Mouse (Mus musculus) MEL (cell line): ENCODE data around the gene Dhrs1. TPM values are rescaled to one million over a fixed set of nuclear protein-coding genes. Genes with fewer than 3 reads are reported as not detected.

Experiments
- DNase-seq: peaks from one replicate; pipeline ENCODE4 v3.0.0; 2011; ENCODE audit warnings: low read depth, low spot score
- H3K27ac ChIP-seq: 2 replicates; pipeline ENCODE4 v1.5.1; 2012; ENCODE audit warnings: low read depth, mild to moderate bottlenecking, control low read depth, low read length, moderate library complexity; ENCODE audit not compliant: control insufficient read depth
- H3K27me3 ChIP-seq, 2 experiments: fragments of 150-350 bp in 1 of 2; sonication (generic) in 1 of 2; 2 replicates each; pipeline ENCODE4 v1.6.1; 2012; ENCODE audit warnings: low read length in 2 of 2, mild to moderate bottlenecking in 2 of 2, improper control_type of control experiment in 1 of 2, moderate library complexity in 1 of 2; ENCODE audit not compliant: insufficient read depth in 2 of 2, control insufficient read depth in 1 of 2
- H3K36me3 ChIP-seq, 2 experiments: 2 replicates each; pipeline ENCODE4 v1.6.1; 2012 to 2014; ENCODE audit warnings: low read length in 2 of 2, improper control_type of control experiment in 1 of 2, inconsistent platforms in 1 of 2, mild to moderate bottlenecking in 1 of 2; ENCODE audit not compliant: insufficient read depth in 2 of 2, control insufficient read depth in 1 of 2
- H3K4me1 ChIP-seq, 2 experiments: fragments of 150-350 bp in 1 of 2; sonication (generic) in 1 of 2; 2 replicates each; pipeline ENCODE4 v1.6.1; 2012; ENCODE audit warnings: low read length in 2 of 2, improper control_type of control experiment in 1 of 2, mild to moderate bottlenecking in 1 of 2; ENCODE audit not compliant: insufficient read depth in 2 of 2, control insufficient read depth in 1 of 2
- H3K4me3 ChIP-seq, 2 experiments: fragments of 150-350 bp in 1 of 2; sonication (generic) in 1 of 2; 2 replicates each; pipeline ENCODE4 v1.5.1; 2012; ENCODE audit warnings: low read depth in 2 of 2, low read length in 2 of 2, mild to moderate bottlenecking in 2 of 2, moderate library complexity in 2 of 2, control low read depth in 1 of 2, improper control_type of control experiment in 1 of 2; ENCODE audit not compliant: control insufficient read depth in 1 of 2, insufficient read depth in 1 of 2
- H3K79me2 ChIP-seq: 2 replicates; pipeline ENCODE4 v1.6.1; 2012; ENCODE audit warnings: mild to moderate bottlenecking, low read length, moderate library complexity; ENCODE audit not compliant: control insufficient read depth, poor library complexity, insufficient read depth
- H3K9ac ChIP-seq: 2 replicates; pipeline ENCODE4 v1.6.1; 2012; ENCODE audit warnings: low read depth, mild to moderate bottlenecking, control low read depth, low read length, moderate library complexity; ENCODE audit not compliant: control insufficient read depth, poor library complexity, severe bottlenecking
- H3K9me3 ChIP-seq: fragments of 150-350 bp; sonication (generic); replicated peaks from 2 replicates; pipeline ENCODE4 v1.6.1; 2012; ENCODE audit warnings: mild to moderate bottlenecking, low read length, improper control_type of control experiment, moderate library complexity; ENCODE audit not compliant: insufficient read depth
- CHD2 ChIP-seq: IDR thresholded peaks from 2 replicates; pipeline ENCODE4 v1.6.1; 2011; ENCODE audit warnings: low read length, improper control_type of control experiment
- CTCF ChIP-seq, 3 experiments: IDR thresholded peaks in 2 of 3; conservative IDR thresholded peaks in 1 of 3; 2 replicates each; pipeline ENCODE4 v1.5.1; 2011 to 2012; ENCODE audit warnings: low read length in 3 of 3, low read depth in 2 of 3, mild to moderate bottlenecking in 2 of 3, improper control_type of control experiment in 1 of 3, inconsistent platforms in 1 of 3, mixed read lengths in 1 of 3, moderate library complexity in 1 of 3; ENCODE audit not compliant: control insufficient read depth in 1 of 3, insufficient read depth in 1 of 3, poor library complexity in 1 of 3, severe bottlenecking in 1 of 3
- GABPA ChIP-seq: IDR thresholded peaks from 2 replicates; pipeline ENCODE4 v1.6.1; 2012; ENCODE audit warnings: low read depth, mild to moderate bottlenecking, inconsistent platforms, low read length, improper control_type of control experiment, moderate library complexity
- HCFC1 ChIP-seq: IDR thresholded peaks from 2 replicates; pipeline ENCODE4 v1.6.1; 2012; ENCODE audit warnings: low read depth, mild to moderate bottlenecking, inconsistent platforms, low read length, improper control_type of control experiment, moderate library complexity
- MAFK ChIP-seq: IDR thresholded peaks from 2 replicates; pipeline ENCODE4 v1.6.1; 2011; ENCODE audit warnings: low read depth, mild to moderate bottlenecking, low read length, improper control_type of control experiment, borderline replicate concordance
- MAX ChIP-seq: IDR thresholded peaks from 2 replicates; pipeline ENCODE4 v1.6.1; 2011; ENCODE audit warnings: low read length, improper control_type of control experiment
- NRF1 ChIP-seq: IDR thresholded peaks from 2 replicates; pipeline ENCODE4 v1.6.1; 2014; ENCODE audit warnings: low read depth, mild to moderate bottlenecking, inconsistent platforms, low read length, improper control_type of control experiment, moderate library complexity; ENCODE audit not compliant: poor library complexity, insufficient read depth, severe bottlenecking
- POLR2AphosphoS5 ChIP-seq: IDR thresholded peaks from 2 replicates; pipeline ENCODE4 v1.6.1; 2012; ENCODE audit warnings: low read depth, borderline replicate concordance, mild to moderate bottlenecking, inconsistent platforms, low read length, moderate library complexity, mixed read lengths
- RAD21 ChIP-seq: IDR thresholded peaks from 2 replicates; pipeline ENCODE4 v1.6.1; 2011; ENCODE audit warnings: mild to moderate bottlenecking, low read depth, low read length, improper control_type of control experiment
- RCOR1 ChIP-seq: IDR thresholded peaks from 2 replicates; pipeline ENCODE4 v1.6.1; 2012; ENCODE audit warnings: low read depth, mild to moderate bottlenecking, inconsistent platforms, low read length, improper control_type of control experiment
- SIN3A ChIP-seq: IDR thresholded peaks from 2 replicates; pipeline ENCODE4 v1.6.1; 2012; ENCODE audit warnings: low read length, improper control_type of control experiment, inconsistent platforms
- TAL1 ChIP-seq: IDR thresholded peaks from 2 replicates; pipeline ENCODE4 v1.6.1; 2012; ENCODE audit warnings: mild to moderate bottlenecking, inconsistent platforms, low read length, moderate library complexity, mixed read lengths
- UBTF ChIP-seq: IDR thresholded peaks from 2 replicates; pipeline ENCODE4 v1.6.1; 2012; ENCODE audit warnings: low read depth, mild to moderate bottlenecking, inconsistent platforms, low read length, improper control_type of control experiment, moderate library complexity, borderline replicate concordance; ENCODE audit not compliant: insufficient read depth
- ZC3H11A ChIP-seq: IDR thresholded peaks from 2 replicates; pipeline ENCODE4 v1.6.1; 2012; ENCODE audit warnings: low read depth, mild to moderate bottlenecking, inconsistent platforms, low read length, improper control_type of control experiment
- ZMIZ1 ChIP-seq: IDR thresholded peaks from 2 replicates; pipeline ENCODE4 v1.6.1; 2012; ENCODE audit warnings: low read depth, mild to moderate bottlenecking, inconsistent platforms, low read length, improper control_type of control experiment, moderate library complexity
- polyA plus RNA-seq, 2 experiments: library from polyadenylated mRNA; stranded (reverse) in 1 of 2; unstranded in 1 of 2; fragments of >175 nt in 1 of 2; fragments of >200 nt in 1 of 2; gene quantifications; 2 replicates each; pipeline versions ENCODE4 v1.2.1 to v1.2.4; 2012; ENCODE audit warnings: low replicate concordance in 2 of 2, low read depth in 1 of 2; ENCODE audit not compliant: insufficient read length in 2 of 2, insufficient read depth in 1 of 2, missing spikeins in 1 of 2
- total RNA-seq: library from RNA; depleted of rRNA; stranded (reverse); fragments of 300-350 nt; gene quantifications from 2 replicates; pipeline ENCODE4 v1.2.3, GENCODE M21; 2012

Dhrs1 gene
- total and polyA plus RNA-seq, 3 experiments = 20.0 to 48.8 TPM; not detected in 1

DNA sequence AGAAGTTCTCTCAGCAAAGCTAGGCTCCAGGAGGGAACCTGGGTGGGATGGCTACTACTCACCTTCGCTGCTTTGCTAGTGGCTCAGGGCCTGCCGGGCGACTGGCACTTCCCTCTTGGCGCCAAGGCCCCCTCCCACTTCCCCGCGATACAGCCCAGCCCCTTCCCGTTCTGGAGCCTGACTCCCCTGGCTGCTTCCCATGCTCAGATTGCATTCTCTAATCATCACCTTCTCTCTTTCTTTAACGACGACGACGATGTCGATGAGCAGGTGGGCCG lies 38.4 kb upstream of the Dhrs1 start, which contains the start of gene Adcy4:
Gene Adcy4, minus strand, starts transcription at position 138 of the 278 bp plus-strand sequence.
- H3K79me2 ChIP-seq = no peaks in the 10 kb centered on the region; the same call in 1 of the 2 replicates
- H3K4me3 ChIP-seq = no peak within 1 kb of the TSS
- no peak within 1 kb of the TSS for H3K9ac ChIP-seq
- no peaks in the 10 kb centered on the region for H3K27me3 ChIP-seq
- no peaks in the 10 kb centered on the region for H3K9me3 ChIP-seq
- no peak for TF ChIP-seq TAL1
- TF ChIP-seq SIN3A = no peak
- TF ChIP-seq ZMIZ1 = no peak
- no peak for TF ChIP-seq RAD21
- DNase-seq = no peak
- no peak within 1 kb of the TSS for H3K27ac ChIP-seq
- H3K4me1 ChIP-seq = peaks cover 0 to 13% of the 10 kb centered on the region in 2 experiments; a peak in 2 of 4 replicates
- H3K36me3 ChIP-seq = peaks cover 0 to 4% of the 10 kb centered on the region in 2 experiments; a peak in 1 of 4 replicates

DNA sequence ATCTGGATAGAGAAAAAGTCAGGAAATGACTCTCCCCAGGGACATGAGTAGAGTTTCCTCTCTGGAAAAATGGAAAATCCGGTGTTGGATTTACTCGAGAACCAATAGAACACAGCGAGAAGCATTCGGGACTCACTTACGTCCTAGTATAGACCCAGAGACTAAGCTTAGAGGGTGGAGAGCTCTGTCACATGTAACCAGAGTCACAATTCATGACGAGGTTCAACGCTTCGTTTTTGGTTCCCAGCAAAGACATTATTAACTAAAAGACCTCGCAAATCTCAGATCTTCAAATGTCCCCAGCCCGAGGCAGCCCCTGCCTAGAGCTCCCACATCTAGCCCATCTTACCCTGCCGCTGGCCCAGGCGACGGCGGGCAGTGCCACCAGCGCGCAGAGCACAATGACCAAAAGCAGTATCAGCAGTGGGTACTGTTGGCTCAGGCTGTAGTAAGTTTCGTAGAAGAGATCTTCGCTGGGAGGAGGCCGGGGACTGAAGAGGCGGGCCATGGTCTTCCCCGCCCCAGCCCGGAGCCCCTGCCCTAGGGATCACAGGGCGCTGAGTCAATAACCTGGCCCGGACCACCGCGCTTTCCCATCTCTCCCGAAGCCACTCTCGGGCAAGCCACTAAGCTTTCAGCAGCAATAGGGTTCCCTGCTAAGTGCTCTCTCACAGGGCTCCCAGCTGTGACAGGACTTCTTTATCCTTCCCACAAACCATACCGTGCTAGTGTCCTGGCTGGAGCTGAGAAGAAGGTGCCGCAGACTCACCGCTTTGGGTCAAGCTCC lies 37.9 kb upstream of the Dhrs1 start:
- Histone ChIP-seq H3K9ac (no peak overlapping the region), H3K79me2 (no peaks in the 10 kb centered on the region; the same call in 1 of the 2 replicates), H3K36me3 (peaks cover 0 to 4% of the 10 kb centered on the region in 2 experiments; a peak in 1 of 4 replicates), H3K27me3 (no peaks in the 10 kb centered on the region)
- DNase-seq = no peak
- TF ChIP-seq TAL1 = no peak
- TF ChIP-seq CTCF (IDR thresholded peaks at IDR 0.05 in 2 of 3, conservative IDR thresholded peaks at IDR 0.05 in 1 of 3; ENCODE audit: control insufficient read depth in 1 of 3, insufficient read depth in 1 of 3, low read depth in 2 of 3, low read length in 3 of 3, poor library complexity in 1 of 3, severe bottlenecking in 1 of 3) = no peak
- TF ChIP-seq, all 39 proteins: peak for 0
- no peaks in the 10 kb centered on the region for H3K9me3 ChIP-seq
- no peak overlapping the region for H3K4me3 ChIP-seq
- no peak overlapping the region for H3K27ac ChIP-seq
- H3K4me1 ChIP-seq = peaks cover 0 to 13% of the 10 kb centered on the region in 2 experiments; a peak in 2 of 4 replicates

DNA sequence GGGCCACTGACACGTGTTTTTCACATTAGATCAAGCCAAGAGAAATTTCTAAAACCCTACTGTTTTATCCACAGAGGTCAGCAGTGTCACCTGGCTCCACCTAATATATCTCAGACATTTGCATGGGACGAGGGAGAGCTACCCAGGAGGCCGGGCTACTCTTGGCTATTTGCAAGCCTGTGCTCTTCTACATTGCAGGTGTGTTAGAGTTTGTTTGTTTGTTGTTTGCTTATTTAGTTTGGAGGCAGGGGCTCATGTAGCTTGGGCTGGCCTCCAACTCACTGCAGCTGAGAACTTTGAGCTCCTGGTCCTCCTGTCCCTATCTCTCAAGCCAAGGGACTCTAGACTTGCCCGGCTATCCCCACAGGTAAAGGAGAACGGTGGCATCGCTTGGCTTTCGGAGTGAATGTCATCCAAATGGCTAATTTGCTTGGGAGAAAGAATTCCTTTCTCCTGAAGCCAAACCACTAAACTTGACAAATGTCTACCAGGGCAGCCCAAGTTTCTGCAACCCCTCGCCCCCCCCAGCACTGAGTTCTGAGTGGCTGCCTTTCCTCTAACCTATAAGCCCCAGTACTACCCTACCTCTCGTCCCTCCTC lies 37.0 kb upstream of the Dhrs1 start:
- no peak overlapping the region for H3K9ac ChIP-seq
- H3K4me1 ChIP-seq = peaks cover 2 to 6% of the 10 kb centered on the region in 2 experiments; a peak in 3 of 4 replicates
- peaks cover 0 to 1% of the 10 kb centered on the region in 2 experiments; a peak in 2 of 4 replicates for H3K36me3 ChIP-seq
- no peak overlapping the region for H3K4me3 ChIP-seq
- no peak for DNase-seq
- no peaks in the 10 kb centered on the region for H3K9me3 ChIP-seq
- TF ChIP-seq MAX (no peak), NRF1 (no peak), RCOR1 (no peak), CHD2 (no peak), ZC3H11A (no peak), POLR2AphosphoS5 (no peak), GABPA (no peak), UBTF (no peak), HCFC1 (no peak), MAFK (no peak)
- H3K79me2 ChIP-seq = no peaks in the 10 kb centered on the region
- H3K27ac ChIP-seq = no peak overlapping the region
- H3K27me3 ChIP-seq = no peaks in the 10 kb centered on the region
